Mouse (Mus musculus) cerebellum, adult 8-10 months (tissue): ENCODE data around the gene Itga8.

Source experiments
- DNase-seq: peaks from one replicate; pipeline ENCODE4 v3.0.0; 2022

Itga8 gene

GRCm38 (mm10) chr2:12187646-12188045 lies 114.1 kb downstream of the Itga8 start:
- DNase-seq, result no peak

GRCm38 (mm10) chr2:12182402-12182948 lies 119.2 kb downstream of the Itga8 start:
- DNase-seq, result no peak

GRCm38 (mm10) chr2:12180635-12181034 lies 121.1 kb downstream of the Itga8 start:
- DNase-seq, result no peak

DNA sequence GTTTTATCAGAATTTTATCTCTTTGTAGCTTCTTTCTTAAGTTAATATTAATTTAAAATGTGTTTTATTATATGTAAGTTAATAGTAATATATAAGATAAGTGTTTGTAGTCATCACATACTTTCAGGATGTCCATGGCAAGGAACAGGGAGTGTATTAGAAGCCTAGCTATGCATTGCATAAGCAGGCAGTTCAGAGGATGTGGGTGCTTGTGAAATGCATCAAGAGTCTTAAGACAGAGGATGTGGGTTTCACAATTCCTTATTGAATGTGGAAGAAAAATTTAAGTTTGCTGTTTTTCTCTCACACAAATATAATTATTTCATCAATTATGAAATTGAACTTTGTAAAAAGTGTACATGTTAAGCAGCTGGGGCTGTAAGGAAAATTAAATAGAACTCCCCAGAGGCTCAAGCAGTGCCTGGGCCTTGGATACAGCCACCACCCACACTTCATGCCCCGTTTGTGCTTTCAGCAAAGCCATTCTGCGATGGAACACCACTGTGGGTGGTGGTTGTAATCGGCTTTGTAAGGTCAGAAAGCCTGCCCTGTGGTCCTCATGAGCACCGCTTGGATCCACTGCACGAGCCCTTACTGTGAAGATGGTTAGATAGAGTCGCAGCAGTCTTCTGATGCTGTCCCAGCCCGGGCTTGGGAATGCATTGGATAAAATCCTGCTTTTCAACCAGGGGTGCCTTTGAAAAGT lies 126.8 kb downstream of the Itga8 start:
- no peak for DNase-seq

DNA sequence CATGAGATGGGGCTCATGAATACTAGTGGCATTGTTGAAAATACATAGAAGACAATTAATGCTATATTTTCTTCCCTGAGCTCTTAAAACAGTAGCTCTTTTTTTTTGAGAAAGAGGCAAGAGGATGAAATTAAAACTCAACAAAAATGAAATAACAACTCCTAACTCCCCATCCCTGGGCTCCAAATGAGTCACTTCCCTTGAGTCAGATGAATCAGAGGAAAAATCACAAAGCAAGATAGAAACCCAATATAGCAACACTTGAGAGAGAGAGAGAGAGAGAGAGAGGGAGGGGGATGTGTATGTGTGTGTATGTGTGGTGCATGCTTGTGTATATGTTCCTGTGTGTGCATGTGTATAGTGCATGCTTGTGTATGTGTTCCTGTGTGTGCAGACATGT lies 131.5 kb downstream of the Itga8 start:
- DNase-seq, result no peak

GRCm38 (mm10) chr2:12160486-12160885 lies 141.2 kb downstream of the Itga8 start:
- no peak for DNase-seq

- no peak for DNase-seq
Observed at GRCm38 (mm10) chr2:12157001-12157400, 144.7 kb downstream of the Itga8 start.

DNA sequence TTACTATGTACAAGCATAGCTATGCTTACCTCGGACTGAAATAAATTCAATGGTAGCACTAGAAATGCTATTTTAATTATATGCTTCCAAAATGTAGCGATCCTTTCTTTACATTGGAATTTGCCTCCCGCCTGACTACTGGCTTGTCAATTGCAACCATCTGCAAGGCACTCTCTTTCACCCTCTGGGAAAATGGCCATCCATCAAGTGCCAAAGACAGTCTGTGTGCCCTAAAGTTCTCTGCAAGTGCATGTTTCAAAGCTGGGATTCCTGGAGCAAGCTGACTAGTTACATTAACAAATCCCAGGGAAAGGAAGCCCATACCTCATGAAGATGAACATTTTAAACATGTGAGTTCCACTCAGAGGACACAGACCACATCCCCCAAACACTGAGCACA lies 145.3 kb downstream of the Itga8 start:
- no peak for DNase-seq

DNA sequence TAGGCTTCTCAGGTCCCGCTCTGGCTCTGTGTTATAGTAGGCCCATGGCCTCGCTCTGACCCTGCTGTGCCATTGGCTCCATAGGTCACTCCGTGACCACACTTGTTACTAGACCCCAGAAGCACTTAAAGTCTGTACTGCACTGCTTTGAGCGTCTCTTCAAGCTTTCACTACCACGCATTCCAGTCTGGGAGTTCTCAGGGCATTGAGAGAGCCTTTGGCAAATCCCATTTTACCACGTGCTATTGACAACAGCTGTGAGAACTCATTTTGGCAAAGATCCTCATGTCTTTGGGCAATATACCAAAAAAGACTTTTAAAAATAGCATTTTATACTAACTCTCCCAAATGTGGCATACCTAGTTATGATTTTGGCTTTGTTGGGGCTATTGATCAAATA lies 147.0 kb downstream of the Itga8 start:
- DNase-seq, result no peak

DNA sequence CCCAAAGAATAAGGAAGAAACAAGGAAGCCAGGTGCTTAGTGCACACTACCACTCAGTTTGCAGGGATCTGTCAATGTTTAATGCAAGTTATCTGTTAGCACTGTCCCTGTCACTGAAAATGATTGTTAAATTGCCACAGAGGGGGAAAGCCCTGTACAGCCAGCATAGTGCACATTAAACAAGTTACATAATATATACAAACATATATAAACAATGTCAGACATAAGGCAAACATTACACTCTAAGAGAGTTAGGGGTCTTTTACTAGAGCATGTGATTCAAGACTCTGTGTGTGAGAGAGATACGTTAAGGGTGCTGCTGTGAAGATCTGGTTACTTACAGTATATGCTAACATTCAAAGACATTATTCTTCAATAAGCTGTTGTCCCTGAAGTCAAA lies 148.2 kb downstream of the Itga8 start:
- no peak for DNase-seq

DNA sequence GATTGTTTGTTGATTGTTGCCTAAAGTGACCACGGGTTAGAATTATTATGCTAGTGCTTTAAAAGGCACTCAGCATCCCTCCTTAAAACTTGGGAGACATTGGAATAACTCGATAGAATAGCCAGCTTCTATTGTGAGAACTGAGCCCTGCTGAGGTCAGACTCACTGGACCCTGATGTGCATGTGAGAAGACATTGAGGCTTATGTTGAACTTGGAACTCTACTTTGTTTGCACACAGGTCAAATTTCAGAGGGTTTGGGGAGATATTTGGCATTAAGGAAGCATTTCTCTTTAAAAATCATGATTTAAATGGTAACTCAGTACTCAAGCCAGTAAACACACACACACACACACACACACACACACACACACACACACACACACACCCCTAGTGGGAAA lies 153.8 kb downstream of the Itga8 start:
- DNase-seq, result no peak

DNA sequence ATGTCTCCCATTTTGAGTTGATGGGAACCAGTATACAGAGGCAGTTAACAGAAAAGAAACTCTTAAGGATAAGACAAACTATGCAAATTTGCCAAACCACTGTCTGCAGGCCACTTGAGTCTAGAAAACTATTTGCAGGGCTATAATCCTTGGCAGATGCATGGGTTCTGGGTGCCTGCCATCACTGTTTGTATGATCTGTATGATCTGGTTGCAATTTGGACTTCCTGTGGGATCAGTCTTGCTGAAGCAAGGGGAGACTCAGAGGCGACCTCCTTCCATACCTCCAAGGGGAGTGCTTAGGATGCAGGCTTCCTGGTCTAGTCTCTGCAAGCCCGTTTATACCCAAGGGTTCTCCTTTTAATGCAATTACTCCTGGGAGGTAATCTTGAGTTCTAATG lies 155.1 kb downstream of the Itga8 start:
- no peak for DNase-seq

DNA sequence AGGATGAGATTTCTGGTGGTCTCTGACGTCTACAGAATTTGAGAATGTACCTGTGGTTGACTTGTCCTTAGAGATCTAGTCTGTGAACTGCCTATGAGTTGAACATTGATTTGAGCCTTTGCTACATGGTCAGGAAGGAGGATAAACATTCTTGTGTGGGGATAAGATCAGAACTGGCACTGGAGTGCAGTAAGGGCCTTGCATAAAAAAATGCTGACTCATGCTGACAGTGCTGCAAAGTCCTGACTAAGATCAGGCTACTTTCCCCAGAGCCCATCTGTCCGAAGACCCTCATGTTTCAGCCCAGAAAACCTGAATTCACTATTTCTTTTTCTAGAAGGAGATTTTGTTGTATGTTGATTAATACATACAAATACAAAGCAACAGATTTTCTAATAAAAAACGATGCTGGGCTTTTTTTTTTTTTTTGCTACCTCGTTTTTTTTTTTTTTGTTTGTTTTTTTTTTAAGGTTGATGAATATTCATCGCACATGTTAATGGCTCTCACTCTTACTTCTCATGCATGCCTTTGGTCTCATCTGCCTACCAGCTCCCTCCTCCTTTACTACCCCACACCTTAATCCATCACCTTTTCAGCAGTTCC lies 162.9 kb downstream of the Itga8 start:
- no peak for DNase-seq

- DNase-seq, result no peak
Observed at GRCm38 (mm10) chr2:12126580-12126979, 175.1 kb downstream of the Itga8 start.

GRCm38 (mm10) chr2:12115479-12115878 lies 186.2 kb downstream of the Itga8 start:
- DNase-seq, result no peak

GRCm38 (mm10) chr2:12109306-12109705 lies 192.4 kb downstream of the Itga8 start:
- no peak for DNase-seq

- no peak for DNase-seq
Observed at GRCm38 (mm10) chr2:12108306-12108705, 193.4 kb downstream of the Itga8 start.

- DNase-seq, result no peak
Observed at GRCm38 (mm10) chr2:12107265-12107664, 194.5 kb downstream of the Itga8 start.

DNA sequence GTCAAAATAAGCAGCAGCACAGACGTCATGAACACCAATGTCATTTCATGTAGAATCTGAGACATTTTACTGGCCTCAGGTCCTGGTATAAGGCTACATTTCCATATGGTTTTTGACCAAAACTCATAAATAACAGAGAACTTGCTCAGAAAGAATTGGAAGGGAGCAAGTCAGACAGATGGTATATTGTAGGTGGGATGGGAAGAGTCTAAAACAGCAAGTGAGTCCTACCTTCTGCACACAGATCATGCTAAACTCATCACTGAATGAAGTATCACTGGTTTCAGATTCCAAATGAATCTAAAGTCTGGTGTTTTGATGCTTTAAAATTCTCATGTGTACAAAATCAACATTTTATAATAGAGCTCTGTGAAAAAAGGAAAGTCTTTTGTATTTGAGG lies 198.5 kb downstream of the Itga8 start:
- no peak for DNase-seq

DNA sequence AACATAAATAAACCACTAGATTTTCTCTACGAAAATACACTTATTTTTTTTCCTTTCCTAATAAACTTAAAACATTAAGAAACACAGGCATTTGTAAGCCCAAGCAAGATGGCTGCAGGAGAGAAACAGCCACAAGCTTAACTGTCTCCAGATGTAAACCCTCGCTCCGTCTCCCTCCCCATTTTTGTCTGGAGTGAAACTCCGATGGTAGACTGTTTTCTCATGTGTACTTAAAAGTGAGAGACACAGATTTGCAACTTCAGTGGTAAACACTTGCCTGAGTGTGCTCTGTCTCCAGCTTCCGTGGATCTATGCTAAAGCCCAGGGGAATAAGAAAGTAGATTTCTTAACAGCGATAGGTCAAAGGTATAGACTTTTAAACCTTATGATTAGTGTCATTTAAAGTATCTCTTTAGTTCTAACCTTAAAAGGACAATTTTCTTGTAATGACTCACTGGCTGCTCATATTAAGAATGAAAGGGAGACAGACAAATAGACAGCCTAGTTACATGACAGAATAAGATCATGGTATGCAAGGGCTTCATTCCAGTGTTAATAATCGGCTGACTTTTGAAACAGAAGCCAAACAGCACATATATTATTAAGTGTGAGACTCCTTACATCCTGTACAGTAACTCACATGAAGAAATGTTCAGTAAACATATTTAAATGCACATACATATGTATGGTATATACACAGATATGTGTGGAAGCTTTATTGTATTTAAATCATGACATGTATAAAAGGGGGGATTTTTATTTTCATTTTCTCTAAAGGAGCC lies 209.3 kb downstream of the Itga8 start:
- DNase-seq, result no peak

GRCm38 (mm10) chr2:12090993-12091392 lies 210.7 kb downstream of the Itga8 start:
- DNase-seq, result no peak

DNA sequence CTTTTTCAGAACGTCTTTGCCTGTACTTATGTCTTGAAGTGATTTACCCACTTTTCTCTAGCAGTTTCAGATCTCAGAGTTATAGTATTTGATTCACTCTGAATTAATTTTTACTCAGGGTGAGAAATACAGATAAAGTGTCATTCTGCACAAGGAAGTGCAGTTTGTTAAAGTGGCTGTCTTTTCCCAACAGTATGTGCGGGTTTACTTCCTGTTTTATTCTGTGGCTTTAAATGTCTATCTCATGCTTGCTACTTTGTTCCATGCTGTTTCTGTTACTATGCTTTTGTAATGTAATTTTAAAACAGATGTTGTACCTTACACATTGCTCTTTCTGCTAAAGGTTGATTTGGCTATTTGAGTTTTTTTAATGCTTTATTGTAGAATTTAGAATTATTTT lies 216.2 kb downstream of the Itga8 start:
- DNase-seq, result no peak

DNA sequence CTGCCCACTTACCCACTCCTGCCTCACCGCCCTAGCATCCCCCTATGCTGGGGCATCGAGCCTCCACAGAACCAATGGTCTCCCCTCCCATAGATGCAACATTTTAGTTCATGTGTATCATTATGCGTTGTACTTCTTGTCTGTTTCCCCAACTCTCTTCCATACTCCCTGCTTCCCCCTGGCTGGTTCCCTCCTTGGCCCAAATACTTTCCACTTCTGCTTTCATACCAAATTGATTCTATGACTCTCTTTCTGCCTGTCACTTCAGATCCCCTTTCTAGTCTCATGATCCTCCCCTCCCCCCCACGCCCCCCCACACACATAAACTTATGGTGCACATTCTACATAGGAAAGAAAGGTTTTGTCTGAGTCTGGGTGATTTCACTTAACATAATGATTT lies 217.4 kb downstream of the Itga8 start:
- DNase-seq, result no peak
